Mouse (Mus musculus): ENCODE measurements around the gene Vangl1. TPM values are rescaled to one million over a fixed set of nuclear protein-coding genes. Genes with fewer than 3 reads are reported as not detected.

Vangl1 gene
- polyA plus RNA-seq, 1 experiment from 2014 or later = 4.0 TPM

GRCm38 (mm10) chr3:102147189-102147588 lies 57.3 kb downstream of the Vangl1 start:
- H3K4me2 ChIP-seq (replicated peaks) = no peak overlapping the region
- H3K27ac ChIP-seq (replicated peaks) = no peak overlapping the region
- peaks cover 5% of the 10 kb centered on the region for H3K4me1 ChIP-seq
- no peak for ATAC-seq (replicated peaks)
- no peak overlapping the region for H3K9ac ChIP-seq (replicated peaks)
- H3K27me3 ChIP-seq = no peaks in the 10 kb centered on the region
- H3K9me3 ChIP-seq = no peaks in the 10 kb centered on the region
- H3K36me3 ChIP-seq = no peaks in the 10 kb centered on the region
- H3K4me3 ChIP-seq = no peak overlapping the region
- 69% methylated on average over 4 of the region's 4 CpGs for WGBS

GRCm38 (mm10) chr3:102146428-102146827 lies 58.1 kb downstream of the Vangl1 start:
- WGBS = 37% methylated on average over 6 of the region's 6 CpGs
- no peak for ATAC-seq (replicated peaks)
- no peaks in the 10 kb centered on the region for H3K27me3 ChIP-seq

GRCm38 (mm10) chr3:102145645-102146386 lies 58.7 kb downstream of the Vangl1 start:
- 6% methylated on average over 6 of the region's 6 CpGs for whole genome bisulfite sequencing

More at GRCm38 (mm10) chr3:102146428-102146827, 58.1 kb downstream of the Vangl1 start:
- no peak overlapping the region for H3K4me3 ChIP-seq
- H3K4me2 ChIP-seq (replicated peaks) = no peak overlapping the region
- H3K9me3 ChIP-seq = no peaks in the 10 kb centered on the region
- H3K27ac ChIP-seq (replicated peaks) = no peak overlapping the region
- H3K4me1 ChIP-seq = peaks cover 5% of the 10 kb centered on the region
- H3K9ac ChIP-seq (replicated peaks) = no peak overlapping the region
- H3K36me3 ChIP-seq = no peaks in the 10 kb centered on the region

GRCm38 (mm10) chr3:102144401-102144800 lies 60.1 kb downstream of the Vangl1 start:
- Histone ChIP-seq H3K9ac (replicated peaks) (no peak overlapping the region), H3K9me3 (no peaks in the 10 kb centered on the region), H3K4me1 (peaks cover 5% of the 10 kb centered on the region), H3K36me3 (no peaks in the 10 kb centered on the region), H3K4me2 (replicated peaks) (no peak overlapping the region), H3K4me3 (no peak overlapping the region), H3K27ac (replicated peaks) (no peak overlapping the region), H3K27me3 (no peaks in the 10 kb centered on the region)
- ATAC-seq (replicated peaks) = no peak
- WGBS = 97% methylated on average over 4 of the region's 4 CpGs

More at GRCm38 (mm10) chr3:102145645-102146386, 58.7 kb downstream of the Vangl1 start:
- no peak overlapping the region for H3K27ac ChIP-seq (replicated peaks)
- H3K27me3 ChIP-seq = no peaks in the 10 kb centered on the region
- ATAC-seq (replicated peaks) = no peak
- no peak overlapping the region for H3K4me2 ChIP-seq (replicated peaks)
- H3K9ac ChIP-seq (replicated peaks) = no peak overlapping the region
- H3K4me1 ChIP-seq = peaks cover 5% of the 10 kb centered on the region
- no peaks in the 10 kb centered on the region for H3K36me3 ChIP-seq
- no peaks in the 10 kb centered on the region for H3K9me3 ChIP-seq
- no peak overlapping the region for H3K4me3 ChIP-seq

GRCm38 (mm10) chr3:102143536-102143935 lies 61.0 kb downstream of the Vangl1 start:
- Histone ChIP-seq H3K27ac (replicated peaks) (no peak overlapping the region), H3K4me2 (replicated peaks) (no peak overlapping the region), H3K27me3 (no peaks in the 10 kb centered on the region), H3K4me3 (no peak overlapping the region), H3K9me3 (no peaks in the 10 kb centered on the region), H3K9ac (replicated peaks) (no peak overlapping the region), H3K4me1 (peaks cover 5% of the 10 kb centered on the region), H3K36me3 (no peaks in the 10 kb centered on the region)
- WGBS = 92% methylated on average over 3 of the region's 3 CpGs
- no peak for ATAC-seq (replicated peaks)

GRCm38 (mm10) chr3:102142947-102143346 lies 61.5 kb downstream of the Vangl1 start:
- Histone ChIP-seq H3K27ac (replicated peaks) (no peak overlapping the region), H3K9me3 (no peaks in the 10 kb centered on the region), H3K27me3 (no peaks in the 10 kb centered on the region), H3K9ac (replicated peaks) (no peak overlapping the region), H3K4me3 (no peak overlapping the region), H3K4me1 (peaks cover 5% of the 10 kb centered on the region), H3K36me3 (no peaks in the 10 kb centered on the region), H3K4me2 (replicated peaks) (no peak overlapping the region)
- WGBS = 96% methylated on average over 4 of the region's 4 CpGs
- no peak for ATAC-seq (replicated peaks)

- Histone ChIP-seq H3K9me3 (no peaks in the 10 kb centered on the region), H3K27me3 (no peaks in the 10 kb centered on the region), H3K4me3 (no peak overlapping the region), H3K36me3 (no peaks in the 10 kb centered on the region), H3K27ac (replicated peaks) (no peak overlapping the region), H3K9ac (replicated peaks) (no peak overlapping the region), H3K4me2 (replicated peaks) (no peak overlapping the region), H3K4me1 (peaks cover 5% of the 10 kb centered on the region)
- no peak for ATAC-seq (replicated peaks)
- WGBS = 42% methylated on average over 6 of the region's 6 CpGs
These were observed 62.6 kb downstream of the Vangl1 start for GRCm38 (mm10) chr3:102141893-102142292.

- H3K9ac ChIP-seq (replicated peaks) = no peak overlapping the region
- H3K4me1 ChIP-seq = peaks cover 3% of the 10 kb centered on the region; the same call in 1 of the 2 replicates
- 69% methylated on average over 2 of the region's 2 CpGs for WGBS
- ATAC-seq (replicated peaks) = no peak
- H3K9me3 ChIP-seq = no peaks in the 10 kb centered on the region
- H3K4me2 ChIP-seq (replicated peaks) = no peak overlapping the region
- H3K4me3 ChIP-seq = no peak overlapping the region
- H3K27ac ChIP-seq (replicated peaks) = no peak overlapping the region
- no peaks in the 10 kb centered on the region for H3K36me3 ChIP-seq
- no peaks in the 10 kb centered on the region for H3K27me3 ChIP-seq
These were observed 63.0 kb downstream of the Vangl1 start for GRCm38 (mm10) chr3:102141451-102141850.

GRCm38 (mm10) chr3:102140606-102141005 lies 63.9 kb downstream of the Vangl1 start:
- Histone ChIP-seq H3K9me3 (no peaks in the 10 kb centered on the region), H3K27me3 (no peaks in the 10 kb centered on the region), H3K4me3 (no peak overlapping the region), H3K9ac (replicated peaks) (no peak overlapping the region), H3K27ac (replicated peaks) (no peak overlapping the region), H3K36me3 (no peaks in the 10 kb centered on the region), H3K4me2 (replicated peaks) (no peak overlapping the region), H3K4me1 (peaks cover 7% of the 10 kb centered on the region)
- ATAC-seq (replicated peaks) = no peak
- WGBS = 95% methylated on average over 6 of the region's 6 CpGs

- no peaks in the 10 kb centered on the region for H3K9me3 ChIP-seq
- no peaks in the 10 kb centered on the region for H3K36me3 ChIP-seq
- no peak overlapping the region for H3K4me3 ChIP-seq
- peaks cover 12% of the 10 kb centered on the region for H3K4me1 ChIP-seq
- ATAC-seq (replicated peaks) = no peak
- H3K9ac ChIP-seq (replicated peaks) = no peak overlapping the region
- H3K4me2 ChIP-seq (replicated peaks) = no peak overlapping the region
- H3K27me3 ChIP-seq = no peaks in the 10 kb centered on the region
- no peak overlapping the region for H3K27ac ChIP-seq (replicated peaks)
- 83% methylated on average over 6 of the region's 6 CpGs for WGBS
These were observed 65.6 kb downstream of the Vangl1 start for GRCm38 (mm10) chr3:102138899-102139298.

- H3K4me2 ChIP-seq (replicated peaks) = no peak overlapping the region
- peaks cover 12% of the 10 kb centered on the region for H3K4me1 ChIP-seq
- WGBS = 68% methylated on average over 10 of the region's 10 CpGs
- H3K9ac ChIP-seq (replicated peaks) = no peak overlapping the region
- H3K27ac ChIP-seq (replicated peaks) = 0 out of 2 replicates have a peak overlapping the region, but pooled peaks have one; percentile 13
- H3K9me3 ChIP-seq = no peaks in the 10 kb centered on the region
- no peak overlapping the region for H3K4me3 ChIP-seq
- H3K27me3 ChIP-seq = no peaks in the 10 kb centered on the region
- ATAC-seq (replicated peaks) = no peak
- H3K36me3 ChIP-seq = no peaks in the 10 kb centered on the region
These were observed 67.3 kb downstream of the Vangl1 start for GRCm38 (mm10) chr3:102137158-102137557.

GRCm38 (mm10) chr3:102135389-102136113 lies 68.9 kb downstream of the Vangl1 start:
- no peaks in the 10 kb centered on the region for H3K36me3 ChIP-seq
- ATAC-seq (replicated peaks) = peak; percentile 23; the same call in 1 of the 2 replicates
- H3K27me3 ChIP-seq = no peaks in the 10 kb centered on the region
- no peaks in the 10 kb centered on the region for H3K9me3 ChIP-seq
- 21% methylated on average over 10 of the region's 10 CpGs for WGBS
- peaks cover 12% of the 10 kb centered on the region for H3K4me1 ChIP-seq
- H3K27ac ChIP-seq (replicated peaks) = no peak overlapping the region
- H3K9ac ChIP-seq (replicated peaks) = no peak overlapping the region; the same call in 1 of the 2 replicates
- no peak overlapping the region for H3K4me3 ChIP-seq
- no peak overlapping the region for H3K4me2 ChIP-seq (replicated peaks)
